Mouse (Mus musculus): ENCODE measurements around the gene Ncoa4. TPM values are rescaled to one million over a fixed set of nuclear protein-coding genes. Genes with fewer than 3 reads are reported as not detected.

The Ncoa4 gene
- total and polyA plus RNA-seq, 2 experiments: 39.6 to 134 TPM

- Histone ChIP-seq H3K4me1 (ENCODE audit: control insufficient read depth, insufficient read depth, low read length) (no peaks in the 10 kb centered on the region), H3K9ac (ENCODE audit: low read depth, low read length) (no peak overlapping the region), H3K4me3 (ENCODE audit: insufficient read depth, low read depth, low read length) (no peak overlapping the region), H3K27me3 (ENCODE audit: control insufficient read depth, insufficient read depth, low read length) (0 out of 2 replicates have a peak, but pooled peaks cover 2% of the 10 kb centered on the region), H3K27ac (replicated peaks; ENCODE audit: insufficient read depth, low read depth, low read length) (no peak overlapping the region), H3K36me3 (ENCODE audit: control insufficient read depth, insufficient read depth, low read length) (no peaks in the 10 kb centered on the region), H3K79me2 (ENCODE audit: control insufficient read depth, insufficient read depth, low read length) (no peaks in the 10 kb centered on the region)
- no peak for DNase-seq (ENCODE audit: extremely low read depth, low read depth, low spot score)
- TF ChIP-seq CTCF (IDR thresholded peaks at IDR 0.05; ENCODE audit: low read depth, low read length) (no peak), POLR2A (IDR thresholded peaks at IDR 0.05; ENCODE audit: extremely low read depth, insufficient read depth, low read length) (no peak)
These were observed 14.9 kb upstream of the Ncoa4 start for GRCm38 (mm10) chr14:32144734-32145133.

- no peak for DNase-seq (ENCODE audit: extremely low read depth, low read depth, low spot score)
- Histone ChIP-seq H3K4me3 (ENCODE audit: insufficient read depth, low read depth, low read length) (no peak overlapping the region), H3K27me3 (ENCODE audit: control insufficient read depth, insufficient read depth, low read length) (0 out of 2 replicates have a peak, but pooled peaks cover 2% of the 10 kb centered on the region), H3K9ac (ENCODE audit: low read depth, low read length) (no peak overlapping the region), H3K79me2 (ENCODE audit: control insufficient read depth, insufficient read depth, low read length) (no peaks in the 10 kb centered on the region), H3K4me1 (ENCODE audit: control insufficient read depth, insufficient read depth, low read length) (no peaks in the 10 kb centered on the region), H3K36me3 (ENCODE audit: control insufficient read depth, insufficient read depth, low read length) (no peaks in the 10 kb centered on the region), H3K27ac (replicated peaks; ENCODE audit: insufficient read depth, low read depth, low read length) (no peak overlapping the region)
- WGBS: 79% methylated on average over 4 of the region's 4 CpGs
- TF ChIP-seq POLR2A (IDR thresholded peaks at IDR 0.05; ENCODE audit: extremely low read depth, insufficient read depth, low read length) (no peak), CTCF (IDR thresholded peaks at IDR 0.05; ENCODE audit: low read depth, low read length) (no peak)
These were observed 14.3 kb upstream of the Ncoa4 start for GRCm38 (mm10) chr14:32145401-32145800.

DNA sequence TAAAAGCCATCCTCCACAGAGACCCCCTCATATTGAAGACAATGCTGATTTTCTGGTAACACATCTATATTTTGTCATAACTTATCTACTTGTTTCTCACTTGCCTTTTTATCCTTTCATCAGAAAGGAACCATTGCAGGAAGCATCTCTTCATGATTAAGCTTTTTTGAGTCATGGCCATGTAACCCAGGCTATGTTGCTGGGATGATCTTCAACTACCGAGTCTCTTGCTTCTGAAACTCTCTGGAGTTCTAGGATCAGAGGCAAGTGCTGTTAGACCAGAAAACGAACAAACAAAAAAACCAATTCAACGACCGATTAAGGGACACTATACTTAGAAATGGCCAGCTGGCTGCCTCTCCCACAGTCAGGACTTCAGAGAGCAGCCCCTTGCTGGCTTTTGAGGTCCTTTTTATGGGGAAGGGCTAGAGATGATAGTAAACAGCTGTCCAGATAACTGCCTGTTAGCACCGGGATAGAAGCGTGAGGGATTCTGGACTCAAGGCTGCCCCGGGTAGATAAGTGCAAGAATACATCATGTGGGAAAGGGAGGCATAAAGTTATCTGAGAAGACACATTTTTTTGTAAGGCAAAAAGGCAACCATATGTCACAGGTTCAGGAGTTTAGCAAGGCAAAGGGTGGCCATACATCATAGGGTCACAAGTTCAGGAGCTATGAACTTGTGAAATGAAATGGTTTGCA, 13.7 kb upstream of the Ncoa4 start:
- Histone ChIP-seq H3K36me3 (ENCODE audit: control insufficient read depth, insufficient read depth, low read length) (no peaks in the 10 kb centered on the region), H3K79me2 (ENCODE audit: control insufficient read depth, insufficient read depth, low read length) (no peaks in the 10 kb centered on the region), H3K4me1 (ENCODE audit: control insufficient read depth, insufficient read depth, low read length) (no peaks in the 10 kb centered on the region), H3K27ac (replicated peaks; ENCODE audit: insufficient read depth, low read depth, low read length) (no peak overlapping the region), H3K27me3 (ENCODE audit: control insufficient read depth, insufficient read depth, low read length) (0 out of 2 replicates have a peak, but pooled peaks cover 2% of the 10 kb centered on the region), H3K9ac (ENCODE audit: low read depth, low read length) (no peak overlapping the region), H3K4me3 (ENCODE audit: insufficient read depth, low read depth, low read length) (no peak overlapping the region)
- WGBS: 75% methylated on average over 7 of the region's 7 CpGs
- no peak for TF ChIP-seq CTCF (IDR thresholded peaks at IDR 0.05; ENCODE audit: low read depth, low read length)
- TF ChIP-seq POLR2A (IDR thresholded peaks at IDR 0.05; ENCODE audit: extremely low read depth, insufficient read depth, low read length): no peak
- no peak for DNase-seq (ENCODE audit: extremely low read depth, low read depth, low spot score)

DNA sequence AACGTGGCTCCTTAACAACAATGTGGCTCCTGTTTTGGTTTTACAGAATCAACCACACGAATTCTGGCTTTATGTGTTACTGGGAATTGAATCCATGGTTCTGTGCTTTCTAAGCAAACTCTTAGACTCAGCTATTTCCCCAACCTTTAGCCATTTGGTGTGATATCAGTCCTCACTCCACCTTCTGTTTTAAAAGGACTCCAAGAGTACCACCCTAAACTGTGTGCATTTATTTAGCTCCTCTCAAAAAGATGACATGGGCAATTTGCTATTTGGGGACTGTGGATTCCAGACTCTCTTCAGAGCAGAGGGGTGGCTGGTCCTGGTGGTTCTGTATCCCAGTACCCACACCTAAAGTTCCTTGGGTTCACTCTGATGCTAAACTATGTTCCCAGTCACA, 13.1 kb upstream of the Ncoa4 start:
- Histone ChIP-seq H3K27ac (replicated peaks; ENCODE audit: insufficient read depth, low read depth, low read length) (no peak overlapping the region), H3K36me3 (ENCODE audit: control insufficient read depth, insufficient read depth, low read length) (no peaks in the 10 kb centered on the region), H3K79me2 (ENCODE audit: control insufficient read depth, insufficient read depth, low read length) (no peaks in the 10 kb centered on the region), H3K4me3 (ENCODE audit: insufficient read depth, low read depth, low read length) (no peak overlapping the region), H3K9ac (ENCODE audit: low read depth, low read length) (no peak overlapping the region), H3K27me3 (ENCODE audit: control insufficient read depth, insufficient read depth, low read length) (0 out of 2 replicates have a peak, but pooled peaks cover 2% of the 10 kb centered on the region), H3K4me1 (ENCODE audit: control insufficient read depth, insufficient read depth, low read length) (no peaks in the 10 kb centered on the region)
- no peak for DNase-seq (ENCODE audit: extremely low read depth, low read depth, low spot score)
- WGBS: 64% methylated on average over 2 of the region's 2 CpGs
- TF ChIP-seq POLR2A (IDR thresholded peaks at IDR 0.05; ENCODE audit: extremely low read depth, insufficient read depth, low read length) (no peak), CTCF (IDR thresholded peaks at IDR 0.05; ENCODE audit: low read depth, low read length) (no peak)

GRCm38 (mm10) chr14:32150872-32151271, 8.8 kb upstream of the Ncoa4 start:
- H3K9ac ChIP-seq (ENCODE audit: low read depth, low read length): no peak overlapping the region
- no peak overlapping the region for H3K4me3 ChIP-seq (ENCODE audit: insufficient read depth, low read depth, low read length)
- 0 out of 2 replicates have a peak, but pooled peaks cover 2% of the 10 kb centered on the region for H3K27me3 ChIP-seq (ENCODE audit: control insufficient read depth, insufficient read depth, low read length)
- 91% methylated on average over 2 of the region's 2 CpGs for WGBS
- no peaks in the 10 kb centered on the region for H3K79me2 ChIP-seq (ENCODE audit: control insufficient read depth, insufficient read depth, low read length)
- no peak overlapping the region for H3K27ac ChIP-seq (replicated peaks; ENCODE audit: insufficient read depth, low read depth, low read length)
- no peaks in the 10 kb centered on the region for H3K36me3 ChIP-seq (ENCODE audit: control insufficient read depth, insufficient read depth, low read length)
- peaks cover 7% of the 10 kb centered on the region for H3K4me1 ChIP-seq (ENCODE audit: control insufficient read depth, insufficient read depth, low read length)
- DNase-seq (ENCODE audit: extremely low read depth, low read depth, low spot score): no peak
- no peak for TF ChIP-seq POLR2A (IDR thresholded peaks at IDR 0.05; ENCODE audit: extremely low read depth, insufficient read depth, low read length)

DNA sequence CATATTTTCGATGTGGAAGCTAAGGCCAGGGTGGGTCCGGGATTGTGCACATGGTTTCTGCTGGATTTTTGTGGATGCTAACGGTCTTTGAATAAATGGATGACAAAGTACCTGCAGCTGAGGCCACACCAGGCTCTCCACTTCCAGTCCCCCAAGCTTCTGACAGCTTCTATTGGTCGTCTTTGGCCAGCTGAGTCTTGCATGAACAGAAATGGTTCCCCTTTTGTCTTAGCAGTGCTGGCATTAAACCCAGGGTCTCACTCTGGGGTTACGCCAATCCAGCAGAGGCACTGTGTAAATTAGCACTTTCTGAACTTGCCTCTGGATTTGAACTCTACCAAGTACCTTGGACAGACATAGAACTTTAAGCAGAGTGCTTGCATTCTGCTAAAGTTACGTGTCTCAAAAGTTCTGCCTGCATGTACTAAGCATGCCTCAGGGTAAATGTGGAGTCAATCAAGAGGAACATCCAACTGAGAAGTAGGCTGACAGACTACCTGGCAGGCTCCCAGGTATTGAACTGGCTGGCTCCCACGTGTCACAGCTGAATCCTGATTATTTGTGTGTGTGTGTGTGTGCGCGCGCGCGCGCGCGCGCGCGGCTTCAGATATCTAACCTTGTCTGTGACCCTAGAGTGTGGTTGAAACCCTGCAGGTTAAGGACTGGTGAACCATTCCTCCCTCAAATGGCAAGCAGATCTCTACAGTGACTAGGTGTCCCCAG, 7.3 kb upstream of the Ncoa4 start:
- H3K27ac ChIP-seq (replicated peaks; ENCODE audit: insufficient read depth, low read depth, low read length): peak overlapping the region; percentile 82
- H3K9ac ChIP-seq (ENCODE audit: low read depth, low read length): 0 out of 2 replicates have a peak overlapping the region, but pooled peaks have one; percentile 17
- H3K4me3 ChIP-seq (ENCODE audit: insufficient read depth, low read depth, low read length): no peak overlapping the region
- H3K4me1 ChIP-seq (ENCODE audit: control insufficient read depth, insufficient read depth, low read length): peaks cover 7% of the 10 kb centered on the region
- no peaks in the 10 kb centered on the region for H3K79me2 ChIP-seq (ENCODE audit: control insufficient read depth, insufficient read depth, low read length)
- H3K36me3 ChIP-seq (ENCODE audit: control insufficient read depth, insufficient read depth, low read length): no peaks in the 10 kb centered on the region
- WGBS: 41% methylated on average over 18 of the region's 18 CpGs
- peak; percentile 89 for DNase-seq (ENCODE audit: extremely low read depth, low read depth, low spot score)
- TF ChIP-seq CTCF (IDR thresholded peaks at IDR 0.05; ENCODE audit: low read depth, low read length): no peak
- no peak for TF ChIP-seq POLR2A (IDR thresholded peaks at IDR 0.05; ENCODE audit: extremely low read depth, insufficient read depth, low read length)
- H3K27me3 ChIP-seq (ENCODE audit: control insufficient read depth, insufficient read depth, low read length): no peaks in the 10 kb centered on the region

Measured in liver, adult 2 months (tissue).